Mouse (Mus musculus): ENCODE measurements around the gene Brinp3. TPM values are rescaled to one million over a fixed set of nuclear protein-coding genes. Genes with fewer than 3 reads are reported as not detected.

Brinp3 gene
- polyA plus RNA-seq, 1 experiment: 0.12 TPM

GRCm38 (mm10) chr1:146844087-146844486 lies 349.5 kb downstream of the Brinp3 start:
- Histone ChIP-seq H3K4me1 (replicated peaks; ENCODE audit: control insufficient read depth, insufficient read depth, low read length) (no peaks in the 10 kb centered on the region), H3K36me3 (ENCODE audit: control insufficient read depth, insufficient read depth, low read length) (no peaks in the 10 kb centered on the region), H3K27ac (ENCODE audit: control insufficient read depth, insufficient read depth, low read length) (no peak overlapping the region), H3K4me3 (ENCODE audit: control insufficient read depth, insufficient read depth, low read length) (no peak overlapping the region), H3K27me3 (ENCODE audit: control insufficient read depth, insufficient read depth, low read length) (no peaks in the 10 kb centered on the region)
- TF ChIP-seq POLR2A (IDR thresholded peaks at IDR 0.05; ENCODE audit: control insufficient read depth, extremely low read depth, insufficient read depth, low read length, poor library complexity): no peak
- 82% methylated on average over 2 of the region's 2 CpGs for WGBS
- DNase-seq: no peak

GRCm38 (mm10) chr1:146848892-146849291 lies 354.3 kb downstream of the Brinp3 start:
- H3K27ac ChIP-seq (ENCODE audit: control insufficient read depth, insufficient read depth, low read length): no peak overlapping the region
- 91% methylated on average over 3 of the region's 3 CpGs for WGBS
- TF ChIP-seq POLR2A (IDR thresholded peaks at IDR 0.05; ENCODE audit: control insufficient read depth, extremely low read depth, insufficient read depth, low read length, poor library complexity) (no peak), CTCF (IDR thresholded peaks at IDR 0.05; ENCODE audit: borderline replicate concordance, control insufficient read depth, extremely low read depth, insufficient read depth, low read length, poor library complexity) (no peak)
- DNase-seq: no peak
- no peaks in the 10 kb centered on the region for H3K4me1 ChIP-seq (replicated peaks; ENCODE audit: control insufficient read depth, insufficient read depth, low read length)
- H3K27me3 ChIP-seq (ENCODE audit: control insufficient read depth, insufficient read depth, low read length): no peaks in the 10 kb centered on the region
- H3K36me3 ChIP-seq (ENCODE audit: control insufficient read depth, insufficient read depth, low read length): no peaks in the 10 kb centered on the region
- no peak overlapping the region for H3K4me3 ChIP-seq (ENCODE audit: control insufficient read depth, insufficient read depth, low read length)

GRCm38 (mm10) chr1:146850147-146850546 lies 355.6 kb downstream of the Brinp3 start:
- H3K4me3 ChIP-seq (ENCODE audit: control insufficient read depth, insufficient read depth, low read length): no peak overlapping the region
- WGBS: 71% methylated on average over 2 of the region's 2 CpGs
- no peaks in the 10 kb centered on the region for H3K36me3 ChIP-seq (ENCODE audit: control insufficient read depth, insufficient read depth, low read length)
- no peak for DNase-seq
- no peaks in the 10 kb centered on the region for H3K27me3 ChIP-seq (ENCODE audit: control insufficient read depth, insufficient read depth, low read length)
- TF ChIP-seq CTCF (IDR thresholded peaks at IDR 0.05; ENCODE audit: borderline replicate concordance, control insufficient read depth, extremely low read depth, insufficient read depth, low read length, poor library complexity) (no peak), POLR2A (IDR thresholded peaks at IDR 0.05; ENCODE audit: control insufficient read depth, extremely low read depth, insufficient read depth, low read length, poor library complexity) (no peak)
- no peaks in the 10 kb centered on the region for H3K4me1 ChIP-seq (replicated peaks; ENCODE audit: control insufficient read depth, insufficient read depth, low read length)
- H3K27ac ChIP-seq (ENCODE audit: control insufficient read depth, insufficient read depth, low read length): no peak overlapping the region

GRCm38 (mm10) chr1:146898636-146899035 lies 404.1 kb downstream of the Brinp3 start:
- no peaks in the 10 kb centered on the region for H3K27me3 ChIP-seq (ENCODE audit: control insufficient read depth, insufficient read depth, low read length)
- TF ChIP-seq CTCF (IDR thresholded peaks at IDR 0.05; ENCODE audit: borderline replicate concordance, control insufficient read depth, extremely low read depth, insufficient read depth, low read length, poor library complexity): no peak
- H3K4me1 ChIP-seq (replicated peaks; ENCODE audit: control insufficient read depth, insufficient read depth, low read length): no peaks in the 10 kb centered on the region
- no peaks in the 10 kb centered on the region for H3K36me3 ChIP-seq (ENCODE audit: control insufficient read depth, insufficient read depth, low read length)
- H3K4me3 ChIP-seq (ENCODE audit: control insufficient read depth, insufficient read depth, low read length): no peak overlapping the region
- no peak for DNase-seq
- no peak overlapping the region for H3K27ac ChIP-seq (ENCODE audit: control insufficient read depth, insufficient read depth, low read length)

- 88% methylated on average over 9 of the region's 9 CpGs for WGBS
- TF ChIP-seq POLR2A (IDR thresholded peaks at IDR 0.05; ENCODE audit: control insufficient read depth, extremely low read depth, insufficient read depth, low read length, poor library complexity) (no peak), CTCF (IDR thresholded peaks at IDR 0.05; ENCODE audit: borderline replicate concordance, control insufficient read depth, extremely low read depth, insufficient read depth, low read length, poor library complexity) (no peak)
- Histone ChIP-seq H3K4me1 (replicated peaks; ENCODE audit: control insufficient read depth, insufficient read depth, low read length) (no peaks in the 10 kb centered on the region), H3K4me3 (ENCODE audit: control insufficient read depth, insufficient read depth, low read length) (no peak overlapping the region), H3K27me3 (ENCODE audit: control insufficient read depth, insufficient read depth, low read length) (no peaks in the 10 kb centered on the region), H3K36me3 (ENCODE audit: control insufficient read depth, insufficient read depth, low read length) (no peaks in the 10 kb centered on the region), H3K27ac (ENCODE audit: control insufficient read depth, insufficient read depth, low read length) (no peak overlapping the region)
- no peak for DNase-seq
These were observed 407.1 kb downstream of the Brinp3 start for GRCm38 (mm10) chr1:146901691-146902090.

- Histone ChIP-seq H3K36me3 (ENCODE audit: control insufficient read depth, insufficient read depth, low read length) (no peaks in the 10 kb centered on the region), H3K27ac (ENCODE audit: control insufficient read depth, insufficient read depth, low read length) (no peak overlapping the region), H3K4me3 (ENCODE audit: control insufficient read depth, insufficient read depth, low read length) (no peak overlapping the region), H3K27me3 (ENCODE audit: control insufficient read depth, insufficient read depth, low read length) (no peaks in the 10 kb centered on the region), H3K4me1 (replicated peaks; ENCODE audit: control insufficient read depth, insufficient read depth, low read length) (no peaks in the 10 kb centered on the region)
- TF ChIP-seq CTCF (IDR thresholded peaks at IDR 0.05; ENCODE audit: borderline replicate concordance, control insufficient read depth, extremely low read depth, insufficient read depth, low read length, poor library complexity) (no peak), POLR2A (IDR thresholded peaks at IDR 0.05; ENCODE audit: control insufficient read depth, extremely low read depth, insufficient read depth, low read length, poor library complexity) (no peak)
- 87% methylated on average over 6 of the region's 6 CpGs for WGBS
- DNase-seq: no peak
These were observed 445.2 kb downstream of the Brinp3 start for GRCm38 (mm10) chr1:146939463-146940389.

Data from thymus, adult 2 months (tissue).